Mouse (Mus musculus) urinary bladder, adult 18-20 months (tissue): ENCODE results near the gene Dhx36.

ENCODE experiments used
- DNase-seq, 2 experiments: peaks; one replicate each; pipeline ENCODE4 v3.0.0; 2022; ENCODE audit warnings: low spot score in 2 of 2, mixed read lengths in 2 of 2

The Dhx36 gene

GRCm38 (mm10) chr3:62433675-62434074 lies 73.1 kb downstream of the Dhx36 start:
- DNase-seq = no peak

- DNase-seq = no peak
Measured at GRCm38 (mm10) chr3:62418387-62419138, 88.2 kb downstream of the Dhx36 start.
